Mouse (Mus musculus) liver, embryonic 14.5 days (tissue): ENCODE results near the gene 1500011B03Rik.

ENCODE experiments used
- CTCF ChIP-seq: IDR thresholded peaks from 2 replicates; pipeline ENCODE4 v1.5.1; 2016; ENCODE audit warnings: antibody characterized with exemption, low read depth, control low read depth
- EP300 ChIP-seq: IDR thresholded peaks from 2 replicates; pipeline ENCODE4 v1.6.1; 2016; ENCODE audit warnings: antibody characterized with exemption, low read depth

GRCm38 (mm10) chr5:114779956-114780489 is 43.2 kb downstream of the 1500011B03Rik start:
- no peak for TF ChIP-seq CTCF
- TF ChIP-seq EP300: no peak
